Mouse (Mus musculus) bone marrow macrophage, adult 2 months (primary cell): Measurements from ENCODE around the gene Ecpas.

Experiments
- CTCF ChIP-seq: IDR thresholded peaks from 2 replicates; pipeline ENCODE4 v1.5.1; 2012; ENCODE audit warnings: low read depth, mild to moderate bottlenecking, low read length, moderate library complexity
- POLR2A ChIP-seq: IDR thresholded peaks from 2 replicates; pipeline ENCODE4 v1.6.1; 2012; ENCODE audit warnings: mild to moderate bottlenecking, low read depth, low read length, borderline replicate concordance

- no peak for TF ChIP-seq POLR2A
- no peak for TF ChIP-seq CTCF
These were observed 22.4 kb upstream of the Ecpas start for GRCm38 (mm10) chr4:58934746-58935476.
